Mouse (Mus musculus) kidney, adult 2 months (tissue): ENCODE data around the gene Cfap97.

Source experiments
- CTCF ChIP-seq: fragments of 200-500 bp; conservative IDR thresholded peaks from 2 replicates; pipeline ENCODE4 v1.5.1; 2011; ENCODE audit warnings: low read depth, mild to moderate bottlenecking, control low read depth, low read length, moderate library complexity, mixed read lengths; ENCODE audit not compliant: insufficient read depth, insufficient read length
- POLR2A ChIP-seq: fragments of 200-500 bp; IDR thresholded peaks from one replicate; pipeline ENCODE4 v1.6.1; 2011; ENCODE audit warnings: low read depth, low read length, control low read depth

DNA sequence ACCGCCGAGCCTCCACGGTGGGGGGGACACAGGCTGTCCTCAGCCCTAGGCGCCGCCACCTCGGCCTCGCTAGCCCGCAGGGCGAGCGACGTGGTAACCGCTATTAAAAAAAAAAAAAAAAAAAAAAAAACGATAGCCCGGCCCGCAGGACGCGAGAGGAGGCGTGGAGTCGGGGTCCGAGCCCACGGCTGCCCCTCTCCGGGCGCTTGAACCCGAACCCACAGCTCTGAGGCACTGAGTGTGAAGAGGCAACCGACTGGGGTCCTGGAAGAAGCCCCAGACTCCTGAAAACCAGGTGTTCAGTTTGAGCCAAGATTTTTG, 12.3 kb downstream of the Cfap97 start:
- TF ChIP-seq CTCF: no peak
- no peak for TF ChIP-seq POLR2A
